Mouse (Mus musculus): ENCODE results near the gene Tnfrsf13c. TPM values are rescaled to one million over a fixed set of nuclear protein-coding genes. Genes with fewer than 3 reads are reported as not detected.

Tnfrsf13c gene
- polyA plus RNA-seq, 1 experiment from 2014 or later: 0.22 TPM

MicroRNAs encoded within 50 kb of the gene (microRNA counts, 519-probe panel; counts per million panel counts)
- 3,286 counts per million, percentile 69 among the panel's probes with 10 or more counts for microRNA mmu-miR-33

Small RNA genes lying within 50 kb of the gene (microRNA-seq; reads per million reads assigned to microRNA genes)
- gene Mir33: 141 reads per million, percentile 55 among the genes with 10 or more reads in this experiment

Other genes with a start within 250 kb of the Tnfrsf13c start
- not detected in 2 replicates for gene 1700029P11Rik, start 243.8 kb downstream of the Tnfrsf13c start, polyA plus RNA-seq (2015; fragmentation: Nextera tagmentation; extraction: Ambion mirVana)
- 59.9 and 65.3 TPM in 2 replicates for gene Xrcc6, start 236.5 kb downstream of the Tnfrsf13c start, polyA plus RNA-seq (2015; fragmentation: Nextera tagmentation; extraction: Ambion mirVana)
- gene Desi1, start 190.5 kb downstream of the Tnfrsf13c start, polyA plus RNA-seq (2015; fragmentation: Nextera tagmentation; extraction: Ambion mirVana): 36.7 and 38.4 TPM in 2 replicates
- 270 and 290 TPM in 2 replicates for gene Snu13, start 176.8 kb downstream of the Tnfrsf13c start, polyA plus RNA-seq (2015; fragmentation: Nextera tagmentation; extraction: Ambion mirVana)
- gene 4930407I10Rik, start 165.2 kb downstream of the Tnfrsf13c start, polyA plus RNA-seq (2015; fragmentation: Nextera tagmentation; extraction: Ambion mirVana): not detected in 2 replicates
- gene Mei1, start 154.4 kb downstream of the Tnfrsf13c start, polyA plus RNA-seq (2015; fragmentation: Nextera tagmentation; extraction: Ambion mirVana): 0.04 and 0.14 TPM in 2 replicates
- 15.2 and 15.9 TPM in 2 replicates for gene Ccdc134, start 96.4 kb downstream of the Tnfrsf13c start, polyA plus RNA-seq (2015; fragmentation: Nextera tagmentation; extraction: Ambion mirVana)
- 200 and 218 TPM in 2 replicates for gene Srebf2, start 77.2 kb downstream of the Tnfrsf13c start, polyA plus RNA-seq (2015; fragmentation: Nextera tagmentation; extraction: Ambion mirVana)
- gene Shisa8, start 11.6 kb downstream of the Tnfrsf13c start, polyA plus RNA-seq (2015; fragmentation: Nextera tagmentation; extraction: Ambion mirVana): 0.74 and 0.77 TPM in 2 replicates
- gene Cenpm, start 20.4 kb upstream of the Tnfrsf13c start, polyA plus RNA-seq (2015; fragmentation: Nextera tagmentation; extraction: Ambion mirVana): 71.5 and 76.5 TPM in 2 replicates
- gene 1500009C09Rik, start 28.0 kb upstream of the Tnfrsf13c start, polyA plus RNA-seq (2015; fragmentation: Nextera tagmentation; extraction: Ambion mirVana): 7.7 and 7.8 TPM in 2 replicates
- 248 and 264 TPM in 2 replicates for gene Sept3, start 50.5 kb upstream of the Tnfrsf13c start, polyA plus RNA-seq (2015; fragmentation: Nextera tagmentation; extraction: Ambion mirVana)
- not detected in 2 replicates for gene Wbp2nl, start 74.6 kb upstream of the Tnfrsf13c start, polyA plus RNA-seq (2015; fragmentation: Nextera tagmentation; extraction: Ambion mirVana)
- gene Naga, start 114.6 kb upstream of the Tnfrsf13c start, polyA plus RNA-seq (2015; fragmentation: Nextera tagmentation; extraction: Ambion mirVana): 19.4 and 25.2 TPM in 2 replicates
- 1.3 and 1.8 TPM in 2 replicates for gene Pheta2, start 114.6 kb upstream of the Tnfrsf13c start, polyA plus RNA-seq (2015; fragmentation: Nextera tagmentation; extraction: Ambion mirVana)
- gene Smdt1, start 114.6 kb upstream of the Tnfrsf13c start, polyA plus RNA-seq (2015; fragmentation: Nextera tagmentation; extraction: Ambion mirVana): 303 and 321 TPM in 2 replicates
- gene Ndufa6, start 130.0 kb upstream of the Tnfrsf13c start, polyA plus RNA-seq (2015; fragmentation: Nextera tagmentation; extraction: Ambion mirVana): 318 and 358 TPM in 2 replicates
- 1.6 and 1.7 TPM in 2 replicates for gene Cyp2d22, start 155.9 kb upstream of the Tnfrsf13c start, polyA plus RNA-seq (2015; fragmentation: Nextera tagmentation; extraction: Ambion mirVana)
- not detected in 2 replicates for gene Cyp2d11, start 169.7 kb upstream of the Tnfrsf13c start, polyA plus RNA-seq (2015; fragmentation: Nextera tagmentation; extraction: Ambion mirVana)
- gene Cyp2d10, start 182.8 kb upstream of the Tnfrsf13c start, polyA plus RNA-seq (2015; fragmentation: Nextera tagmentation; extraction: Ambion mirVana): 0.57 TPM in 1 of 2 replicates, not detected in the other
- not detected in 2 replicates for gene Cyp2d9, start 209.1 kb upstream of the Tnfrsf13c start, polyA plus RNA-seq (2015; fragmentation: Nextera tagmentation; extraction: Ambion mirVana)

All from forebrain, embryonic 13.5 days (tissue).